Mouse (Mus musculus): Measurements from ENCODE around the gene Tiam1. TPM values are rescaled to one million over a fixed set of nuclear protein-coding genes. Genes with fewer than 3 reads are reported as not detected.

The Tiam1 gene
- polyA plus RNA-seq, 1 experiment from 2014 or later = 51.8 TPM

GRCm38 (mm10) chr16:90142574-90143415 lies 774 bp downstream of the Tiam1 start:
- WGBS = under 1% methylated on average over 57 of the region's 57 CpGs
- ATAC-seq (ENCODE audit: insufficient number of reproducible peaks, low FRiP score, low TSS enrichment, low read depth) = no peak
- Histone ChIP-seq H3K4me3 (peak overlapping the region; percentile 59), H3K36me3 (no peaks in the 10 kb centered on the region), H3K9ac (peak overlapping the region; percentile 61), H3K27me3 (no peaks in the 10 kb centered on the region), H3K4me2 (peak overlapping the region; percentile 92), H3K4me1 (peaks cover 23% of the 10 kb centered on the region), H3K9me3 (no peaks in the 10 kb centered on the region), H3K27ac (peak overlapping the region; percentile 78)

GRCm38 (mm10) chr16:90142247-90142573 lies 1.4 kb downstream of the Tiam1 start:
- no peaks in the 10 kb centered on the region for H3K27me3 ChIP-seq
- H3K4me3 ChIP-seq = peak overlapping the region; percentile 59
- no peaks in the 10 kb centered on the region for H3K9me3 ChIP-seq
- H3K36me3 ChIP-seq = 0 out of 2 replicates have a peak, but pooled peaks cover 3% of the 10 kb centered on the region
- peaks cover 23% of the 10 kb centered on the region for H3K4me1 ChIP-seq
- peak overlapping the region; percentile 92 for H3K4me2 ChIP-seq
- H3K9ac ChIP-seq = peak overlapping the region; percentile 61
- WGBS = 2% methylated on average over 20 of the region's 20 CpGs
- no peak overlapping the region; the same call in 1 of the 2 replicates for H3K27ac ChIP-seq
- no peak for ATAC-seq (ENCODE audit: insufficient number of reproducible peaks, low FRiP score, low TSS enrichment, low read depth)

- H3K9me3 ChIP-seq = no peaks in the 10 kb centered on the region
- H3K4me2 ChIP-seq = peak overlapping the region; percentile 92
- H3K27me3 ChIP-seq = no peaks in the 10 kb centered on the region
- 0 out of 2 replicates have a peak, but pooled peaks cover 3% of the 10 kb centered on the region for H3K36me3 ChIP-seq
- H3K4me3 ChIP-seq = peak overlapping the region; percentile 59; the same call in 1 of the 2 replicates
- WGBS = 43% methylated on average over 9 of the region's 9 CpGs
- H3K27ac ChIP-seq = no peak overlapping the region
- ATAC-seq (ENCODE audit: insufficient number of reproducible peaks, low FRiP score, low TSS enrichment, low read depth) = no peak
- no peak overlapping the region for H3K9ac ChIP-seq
- peaks cover 23% of the 10 kb centered on the region for H3K4me1 ChIP-seq
Measured at GRCm38 (mm10) chr16:90141556-90141955, 2.0 kb downstream of the Tiam1 start.

- WGBS = 87% methylated on average over 10 of the region's 10 CpGs
- no peak overlapping the region for H3K4me2 ChIP-seq
- no peak for ATAC-seq (ENCODE audit: insufficient number of reproducible peaks, low FRiP score, low TSS enrichment, low read depth)
Measured at GRCm38 (mm10) chr16:90140571-90140970, 3.0 kb downstream of the Tiam1 start.

GRCm38 (mm10) chr16:90139696-90140095 lies 3.9 kb downstream of the Tiam1 start:
- H3K9ac ChIP-seq = no peak overlapping the region
- no peaks in the 10 kb centered on the region for H3K9me3 ChIP-seq
- H3K36me3 ChIP-seq = 0 out of 2 replicates have a peak, but pooled peaks cover 3% of the 10 kb centered on the region
- 56% methylated on average over 9 of the region's 9 CpGs for WGBS
- no peak overlapping the region for H3K4me3 ChIP-seq
- peak overlapping the region; percentile 12; the same call in 1 of the 2 replicates for H3K27ac ChIP-seq
- peaks cover 21% of the 10 kb centered on the region for H3K4me1 ChIP-seq
- no peaks in the 10 kb centered on the region for H3K27me3 ChIP-seq
- no peak overlapping the region for H3K4me2 ChIP-seq
- ATAC-seq (ENCODE audit: insufficient number of reproducible peaks, low FRiP score, low TSS enrichment, low read depth) = no peak

More at GRCm38 (mm10) chr16:90140571-90140970, 3.0 kb downstream of the Tiam1 start:
- no peaks in the 10 kb centered on the region for H3K9me3 ChIP-seq
- H3K27ac ChIP-seq = no peak overlapping the region
- no peak overlapping the region for H3K9ac ChIP-seq
- no peaks in the 10 kb centered on the region for H3K27me3 ChIP-seq
- H3K4me3 ChIP-seq = no peak overlapping the region
- 0 out of 2 replicates have a peak, but pooled peaks cover 3% of the 10 kb centered on the region for H3K36me3 ChIP-seq
- peaks cover 23% of the 10 kb centered on the region for H3K4me1 ChIP-seq

- no peak overlapping the region for H3K27ac ChIP-seq
Measured at GRCm38 (mm10) chr16:90138151-90138550, 5.4 kb downstream of the Tiam1 start.

GRCm38 (mm10) chr16:90137175-90137574 lies 6.4 kb downstream of the Tiam1 start:
- Histone ChIP-seq H3K9ac (no peak overlapping the region), H3K9me3 (no peaks in the 10 kb centered on the region), H3K27ac (no peak overlapping the region), H3K4me1 (peaks cover 11% of the 10 kb centered on the region), H3K36me3 (0 out of 2 replicates have a peak, but pooled peaks cover 3% of the 10 kb centered on the region), H3K27me3 (no peaks in the 10 kb centered on the region), H3K4me3 (no peak overlapping the region), H3K4me2 (no peak overlapping the region)
- WGBS = 97% methylated on average over 23 of the region's 23 CpGs
- ATAC-seq (ENCODE audit: insufficient number of reproducible peaks, low FRiP score, low TSS enrichment, low read depth) = no peak

More at GRCm38 (mm10) chr16:90138151-90138550, 5.4 kb downstream of the Tiam1 start:
- H3K4me1 ChIP-seq = peaks cover 16% of the 10 kb centered on the region
- no peaks in the 10 kb centered on the region for H3K27me3 ChIP-seq
- 61% methylated on average over 12 of the region's 12 CpGs for WGBS
- no peaks in the 10 kb centered on the region for H3K9me3 ChIP-seq
- H3K9ac ChIP-seq = no peak overlapping the region
- 0 out of 2 replicates have a peak, but pooled peaks cover 3% of the 10 kb centered on the region for H3K36me3 ChIP-seq
- no peak overlapping the region for H3K4me3 ChIP-seq
- H3K4me2 ChIP-seq = no peak overlapping the region
- no peak for ATAC-seq (ENCODE audit: insufficient number of reproducible peaks, low FRiP score, low TSS enrichment, low read depth)

GRCm38 (mm10) chr16:90135580-90135979 lies 8.0 kb downstream of the Tiam1 start:
- Histone ChIP-seq H3K27ac (no peak overlapping the region), H3K27me3 (no peaks in the 10 kb centered on the region), H3K36me3 (0 out of 2 replicates have a peak, but pooled peaks cover 3% of the 10 kb centered on the region), H3K4me1 (0 out of 2 replicates have a peak, but pooled peaks cover 9% of the 10 kb centered on the region), H3K9me3 (no peaks in the 10 kb centered on the region), H3K4me2 (no peak overlapping the region), H3K9ac (no peak overlapping the region), H3K4me3 (no peak overlapping the region)
- WGBS = 86% methylated on average over 3 of the region's 3 CpGs
- ATAC-seq (ENCODE audit: insufficient number of reproducible peaks, low FRiP score, low TSS enrichment, low read depth) = no peak

- no peak for ATAC-seq (ENCODE audit: insufficient number of reproducible peaks, low FRiP score, low TSS enrichment, low read depth)
- 0 out of 2 replicates have a peak, but pooled peaks cover 3% of the 10 kb centered on the region for H3K36me3 ChIP-seq
- no peak overlapping the region for H3K4me2 ChIP-seq
- H3K27ac ChIP-seq = no peak overlapping the region
- H3K4me1 ChIP-seq = 0 out of 2 replicates have a peak, but pooled peaks cover 8% of the 10 kb centered on the region
- no peaks in the 10 kb centered on the region for H3K27me3 ChIP-seq
- WGBS = 82% methylated on average over 7 of the region's 7 CpGs
- H3K9me3 ChIP-seq = no peaks in the 10 kb centered on the region
- no peak overlapping the region for H3K4me3 ChIP-seq
- no peak overlapping the region for H3K9ac ChIP-seq
Measured at GRCm38 (mm10) chr16:90134351-90134750, 9.2 kb downstream of the Tiam1 start.

- Histone ChIP-seq H3K4me1 (peaks cover 13% of the 10 kb centered on the region), H3K27ac (no peak overlapping the region), H3K9ac (no peak overlapping the region), H3K36me3 (0 out of 2 replicates have a peak, but pooled peaks cover 3% of the 10 kb centered on the region), H3K4me3 (no peak overlapping the region), H3K9me3 (no peaks in the 10 kb centered on the region), H3K4me2 (no peak overlapping the region), H3K27me3 (no peaks in the 10 kb centered on the region)
- ATAC-seq (ENCODE audit: insufficient number of reproducible peaks, low FRiP score, low TSS enrichment, low read depth) = no peak
- 51% methylated on average over 7 of the region's 7 CpGs for WGBS
Measured at GRCm38 (mm10) chr16:90132816-90133215, 10.8 kb downstream of the Tiam1 start.

- Histone ChIP-seq H3K27me3 (no peaks in the 10 kb centered on the region), H3K9ac (no peak overlapping the region), H3K9me3 (no peaks in the 10 kb centered on the region), H3K4me2 (no peak overlapping the region), H3K27ac (no peak overlapping the region), H3K36me3 (0 out of 2 replicates have a peak, but pooled peaks cover under 1% of the 10 kb centered on the region), H3K4me3 (no peak overlapping the region), H3K4me1 (peaks cover 13% of the 10 kb centered on the region)
- 55% methylated on average over 10 of the region's 10 CpGs for WGBS
- no peak for ATAC-seq (ENCODE audit: insufficient number of reproducible peaks, low FRiP score, low TSS enrichment, low read depth)
Measured at GRCm38 (mm10) chr16:90132331-90132730, 11.2 kb downstream of the Tiam1 start.

Data from limb, embryonic 15.5 days (tissue).